Mouse (Mus musculus) thymus, adult 2 months (tissue): Measurements from ENCODE around the gene Igf2bp1.

Experiments
- CTCF ChIP-seq: fragments of 200-500 bp; IDR thresholded peaks from 2 replicates; pipeline ENCODE4 v1.5.1; 2012; ENCODE audit warnings: mild to moderate bottlenecking, control low read depth, low read length, moderate library complexity, borderline replicate concordance; ENCODE audit not compliant: control insufficient read depth, poor library complexity, insufficient read depth; ENCODE audit errors: extremely low read depth
- POLR2A ChIP-seq: fragments of 200-500 bp; IDR thresholded peaks from 2 replicates; pipeline ENCODE4 v1.6.1; 2012; ENCODE audit warnings: mild to moderate bottlenecking, low read length, control low read depth, moderate library complexity; ENCODE audit not compliant: control insufficient read depth, poor library complexity, insufficient read depth; ENCODE audit errors: extremely low read depth

GRCm38 (mm10) chr11:96006367-96006851 lies 669 bp upstream of the Igf2bp1 start:
- TF ChIP-seq CTCF, result no peak
- no peak for TF ChIP-seq POLR2A
